Mouse (Mus musculus) olfactory bulb, adult 2 months (tissue): ENCODE data around the gene Pth.

Experiments
- CTCF ChIP-seq: fragments of 200-500 bp; IDR thresholded peaks from 2 replicates; pipeline ENCODE4 v1.5.1; 2012; ENCODE audit warnings: low read depth, mild to moderate bottlenecking, low read length, moderate library complexity; ENCODE audit not compliant: insufficient read depth
- POLR2A ChIP-seq: fragments of 200-500 bp; IDR thresholded peaks from 2 replicates; pipeline ENCODE4 v1.6.1; 2012; ENCODE audit warnings: mild to moderate bottlenecking, low read depth, low read length, moderate library complexity; ENCODE audit not compliant: insufficient read depth

GRCm38 (mm10) chr7:113434286-113434685 is 45.9 kb upstream of the Pth start:
- TF ChIP-seq CTCF, result no peak
- TF ChIP-seq POLR2A, result no peak
